Mouse (Mus musculus) forebrain, embryonic 13.5 days (tissue): Measurements from ENCODE around the gene Kcnc3. TPM values are rescaled to one million over a fixed set of nuclear protein-coding genes. Genes with fewer than 3 reads are reported as not detected.

Experiments used
- ATAC-seq: fragments of 200-750 bp; cut with Nextera tagmentation; 2 replicates; pipeline ENCODE4 v1.8.0; 2017
- H3K27ac ChIP-seq: fragments of 300-500 bp; sonication (generic); 2 replicates; pipeline ENCODE4 v1.5.1; 2015; ENCODE audit warnings: inconsistent platforms, mild to moderate bottlenecking, moderate library complexity
- H3K27me3 ChIP-seq: fragments of 300-500 bp; sonication (generic); 2 replicates; pipeline ENCODE4 v1.6.1; 2015; ENCODE audit warnings: mild to moderate bottlenecking, inconsistent platforms
- H3K36me3 ChIP-seq: fragments of 300-500 bp; sonication (generic); 2 replicates; pipeline ENCODE4 v1.6.1; 2015; ENCODE audit warnings: mild to moderate bottlenecking, inconsistent platforms; ENCODE audit not compliant: poor library complexity, severe bottlenecking
- H3K4me1 ChIP-seq: fragments of 300-500 bp; sonication (generic); 2 replicates; pipeline ENCODE4 v1.6.1; 2015; ENCODE audit warnings: inconsistent platforms
- H3K4me2 ChIP-seq: fragments of 300-500 bp; sonication (generic); 2 replicates; pipeline ENCODE4 v1.6.1; 2015; ENCODE audit warnings: inconsistent platforms, mild to moderate bottlenecking, moderate library complexity
- H3K4me3 ChIP-seq: fragments of 300-500 bp; sonication (generic); 2 replicates; pipeline ENCODE4 v1.5.1; 2015; ENCODE audit warnings: mild to moderate bottlenecking, inconsistent platforms
- H3K9ac ChIP-seq: fragments of 300-500 bp; sonication (generic); 2 replicates; pipeline ENCODE4 v1.6.1; 2015; ENCODE audit warnings: mild to moderate bottlenecking, inconsistent platforms
- H3K9me3 ChIP-seq: fragments of 300-500 bp; sonication (generic); replicated peaks from 2 replicates; pipeline ENCODE4 v1.6.1; 2016; ENCODE audit warnings: inconsistent platforms
- WGBS: fragments of 180-500 bp; shearing (Covaris S2); methylation state at CpG from one replicate; pipeline ENCODE4 v1.1.7; 2015; 5-methylcytosine and 5-hydroxymethylcytosine counted together
- polyA plus RNA-seq: library from polyadenylated mRNA; unstranded; fragments of >200 nt; fragmentation: Nextera tagmentation; extraction: Ambion mirVana; gene quantifications from 2 replicates; pipeline ENCODE4 v1.2.1, GENCODE M21; 2015

Gene Kcnc3
- polyA plus RNA-seq, 1 experiment from 2014 or later = 2.4 TPM

DNA sequence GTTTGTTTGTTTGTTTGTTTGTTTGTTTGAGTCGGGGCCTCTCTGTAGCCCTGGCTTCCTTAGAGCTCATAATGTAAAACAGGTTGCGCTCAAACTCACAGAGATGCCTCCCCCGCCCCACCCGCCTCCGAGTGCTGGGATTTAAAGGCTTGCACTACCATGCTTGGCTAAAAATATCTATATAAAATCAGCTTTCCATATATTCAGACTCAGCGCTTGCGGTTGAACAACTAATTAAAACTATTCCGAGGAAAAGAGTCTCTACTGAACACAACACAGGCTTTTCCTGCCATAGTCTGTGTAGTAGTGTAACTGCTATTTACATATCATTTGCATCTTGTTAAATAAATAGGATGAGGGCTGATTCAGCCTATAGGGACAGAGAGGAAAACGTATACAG, 46.2 kb downstream of the Kcnc3 start:
- Histone ChIP-seq H3K9me3 (no peaks in the 10 kb centered on the region), H3K4me2 (no peak overlapping the region), H3K4me1 (peaks cover 7% of the 10 kb centered on the region; the same call in 1 of the 2 replicates), H3K27ac (no peak overlapping the region), H3K27me3 (peaks cover 56% of the 10 kb centered on the region), H3K36me3 (no peaks in the 10 kb centered on the region), H3K9ac (no peak overlapping the region), H3K4me3 (no peak overlapping the region)
- no peak for ATAC-seq
- 84% methylated on average over 9 of the region's 9 CpGs for WGBS

DNA sequence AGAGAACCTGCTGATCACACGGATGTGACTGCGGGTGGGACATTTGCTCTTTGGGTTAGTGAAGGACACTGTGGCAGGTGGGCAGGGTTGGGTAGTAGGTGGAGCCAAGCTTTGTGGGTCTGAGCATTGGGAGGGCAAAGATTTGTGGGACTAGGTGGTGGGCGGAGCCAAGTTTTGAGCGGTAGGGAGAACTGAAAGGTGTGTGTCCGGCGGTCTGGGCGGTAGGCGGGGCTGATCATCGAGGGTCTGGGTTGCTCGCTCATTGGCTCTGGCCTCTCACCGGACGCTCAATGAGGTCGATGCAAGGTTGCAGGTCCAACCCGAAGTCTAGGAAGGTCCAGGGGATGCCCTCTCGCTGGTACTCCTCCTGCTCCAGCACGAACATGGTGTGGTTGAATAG, 48.2 kb downstream of the Kcnc3 start:
- ATAC-seq = no peak
- H3K9ac ChIP-seq = no peak overlapping the region
- no peaks in the 10 kb centered on the region for H3K36me3 ChIP-seq
- H3K27ac ChIP-seq = no peak overlapping the region
- H3K4me3 ChIP-seq = peak overlapping the region; percentile 9; the same call in 1 of the 2 replicates
- WGBS = 2% methylated on average over 16 of the region's 16 CpGs
- H3K27me3 ChIP-seq = peaks cover 68% of the 10 kb centered on the region
- H3K4me1 ChIP-seq = peaks cover 7% of the 10 kb centered on the region; the same call in 1 of the 2 replicates
- H3K9me3 ChIP-seq = no peaks in the 10 kb centered on the region
- peak overlapping the region; percentile 33 for H3K4me2 ChIP-seq

DNA sequence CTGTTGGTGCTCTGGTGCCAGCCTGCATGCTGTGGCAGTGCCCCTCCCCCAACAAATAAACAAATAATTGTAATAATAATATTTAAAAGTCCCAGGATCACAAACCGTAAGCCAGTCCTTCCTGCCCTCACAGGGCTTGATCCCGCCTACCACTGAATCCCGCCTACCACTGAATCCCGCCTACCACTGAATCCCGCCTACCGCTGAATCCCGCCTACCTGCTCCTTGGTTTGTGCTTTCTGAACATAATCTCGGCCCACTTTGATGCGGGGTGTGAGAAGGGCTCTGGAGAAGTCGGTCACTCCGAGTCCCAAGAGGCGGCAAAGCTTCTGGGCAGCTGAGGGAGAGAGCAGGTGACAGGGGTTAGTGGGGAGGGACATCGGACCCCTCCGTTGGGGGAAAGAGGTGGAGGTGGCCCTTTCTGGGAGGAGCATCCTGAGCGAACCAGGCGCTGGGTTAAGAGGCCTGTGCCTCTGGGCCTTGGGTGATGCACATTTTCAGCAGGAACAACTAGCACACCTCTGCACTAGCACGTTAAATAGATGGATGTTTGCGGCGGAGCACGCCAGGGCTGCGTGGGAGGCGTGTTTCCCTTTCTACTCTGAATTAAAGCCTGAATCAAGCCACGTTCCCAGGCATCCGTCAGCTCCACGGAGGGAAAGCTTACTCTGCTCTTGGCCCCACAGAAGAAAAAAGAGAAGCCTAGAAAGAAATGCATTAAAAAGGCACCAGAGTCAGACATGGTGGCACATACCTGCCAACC, 50.6 kb downstream of the Kcnc3 start:
- no peak for ATAC-seq
- Histone ChIP-seq H3K4me1 (peaks cover 11% of the 10 kb centered on the region; the same call in 1 of the 2 replicates), H3K4me2 (peak overlapping the region; percentile 30), H3K9ac (no peak overlapping the region), H3K4me3 (no peak overlapping the region), H3K9me3 (no peaks in the 10 kb centered on the region), H3K27ac (no peak overlapping the region), H3K27me3 (peaks cover 77% of the 10 kb centered on the region), H3K36me3 (no peaks in the 10 kb centered on the region)
- WGBS = 18% methylated on average over 25 of the region's 25 CpGs

DNA sequence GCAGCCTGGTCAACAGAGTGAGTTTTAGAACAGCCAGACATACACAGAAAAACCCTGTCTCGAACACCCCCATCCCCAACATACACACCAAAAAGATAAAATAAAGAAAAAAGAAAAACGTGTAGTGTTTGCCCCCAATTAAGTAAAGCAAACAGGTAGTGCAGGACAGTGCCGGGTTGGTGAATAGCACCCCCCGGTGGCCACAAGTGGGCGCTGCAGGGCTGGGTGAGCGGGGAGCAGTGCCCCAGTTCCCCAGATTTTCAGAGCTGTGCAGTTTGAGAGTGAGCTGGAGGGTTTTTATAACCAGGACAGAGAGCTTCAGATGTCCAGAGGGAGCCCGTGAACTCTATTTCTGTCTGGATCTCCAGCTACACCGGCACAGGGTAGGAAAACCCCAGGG, 51.4 kb downstream of the Kcnc3 start:
- Histone ChIP-seq H3K4me2 (no peak overlapping the region), H3K4me3 (no peak overlapping the region), H3K36me3 (no peaks in the 10 kb centered on the region), H3K9ac (no peak overlapping the region), H3K27me3 (peaks cover 78% of the 10 kb centered on the region), H3K9me3 (no peaks in the 10 kb centered on the region), H3K27ac (no peak overlapping the region), H3K4me1 (peaks cover 13% of the 10 kb centered on the region; the same call in 1 of the 2 replicates)
- no peak for ATAC-seq
- 34% methylated on average over 8 of the region's 8 CpGs for WGBS

DNA sequence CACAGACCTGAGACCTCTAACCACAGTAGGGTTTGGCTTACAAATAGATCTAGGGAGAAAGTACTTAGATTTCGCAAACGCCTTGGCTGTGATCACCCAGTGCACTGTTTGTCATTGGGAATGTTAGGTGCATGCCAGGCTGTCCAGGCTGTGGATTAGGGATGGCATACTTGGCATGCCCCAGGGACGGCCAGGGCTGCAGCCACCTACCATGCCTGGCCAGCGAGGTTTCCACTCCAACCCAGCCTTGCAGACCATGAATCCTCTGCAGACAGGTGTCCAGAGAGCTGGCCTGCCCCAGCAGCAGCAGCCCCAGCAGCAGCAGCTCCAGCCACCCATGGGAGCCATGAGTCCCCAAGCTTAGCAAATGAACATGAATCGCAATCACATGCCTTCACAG, 54.8 kb downstream of the Kcnc3 start:
- no peak overlapping the region for H3K9ac ChIP-seq
- 80% methylated on average over 5 of the region's 5 CpGs for WGBS
- H3K27ac ChIP-seq = no peak overlapping the region
- H3K27me3 ChIP-seq = peaks cover 62% of the 10 kb centered on the region
- H3K4me1 ChIP-seq = 0 out of 2 replicates have a peak, but pooled peaks cover 6% of the 10 kb centered on the region
- no peaks in the 10 kb centered on the region for H3K36me3 ChIP-seq
- H3K4me2 ChIP-seq = no peak overlapping the region
- H3K9me3 ChIP-seq = no peaks in the 10 kb centered on the region
- ATAC-seq = no peak
- H3K4me3 ChIP-seq = no peak overlapping the region

DNA sequence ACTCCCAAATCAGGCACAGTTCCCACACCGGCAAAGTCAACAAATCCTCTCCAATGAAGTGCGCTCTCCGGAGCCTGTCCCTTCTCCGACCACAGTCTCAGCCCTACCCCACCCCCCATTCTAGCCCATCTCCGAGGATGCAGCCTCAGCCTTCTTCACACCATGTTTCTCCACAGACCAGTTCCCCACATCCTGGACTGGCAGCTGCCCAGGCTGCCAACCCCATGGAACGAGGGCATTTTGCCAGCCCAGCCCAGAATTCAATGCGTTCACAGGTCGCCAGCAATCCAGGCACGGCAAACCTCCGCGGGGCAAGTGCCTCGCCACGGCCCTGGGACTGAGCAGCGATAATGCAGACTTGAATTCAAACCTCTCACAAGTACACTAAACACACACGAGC, 55.5 kb downstream of the Kcnc3 start:
- H3K4me2 ChIP-seq = peak overlapping the region; percentile 33

DNA sequence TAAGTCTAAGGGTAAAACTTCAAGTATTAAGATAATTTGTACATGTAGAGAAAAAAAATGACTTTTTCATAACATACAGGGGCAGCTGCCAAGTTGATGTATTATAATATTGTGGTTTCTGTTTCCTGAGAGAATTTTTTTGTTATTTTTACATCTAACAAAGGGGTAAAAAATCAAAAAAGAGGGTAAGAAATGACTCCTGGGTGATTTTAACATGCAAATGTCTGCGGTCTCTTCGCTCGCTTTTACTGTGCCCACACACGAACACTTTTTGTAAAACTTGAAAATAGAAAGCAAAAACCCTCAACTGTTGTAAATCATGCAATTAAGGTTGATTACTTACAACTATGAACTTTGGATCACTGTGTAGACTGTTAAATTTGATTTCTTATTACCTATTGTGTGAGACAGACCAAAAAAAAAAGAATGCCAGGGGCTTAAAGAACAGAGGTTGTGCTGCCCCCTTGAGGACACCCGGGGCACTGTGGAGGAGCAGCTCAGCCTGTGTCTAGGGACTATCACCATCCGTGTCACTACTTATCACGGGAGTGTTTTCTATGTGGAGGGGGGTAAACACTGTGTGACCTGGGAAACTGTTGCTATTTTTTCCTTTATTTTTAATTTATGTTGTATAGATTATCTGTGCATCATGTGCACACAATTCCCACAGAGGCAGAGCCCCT, 56.7 kb downstream of the Kcnc3 start:
- H3K27ac ChIP-seq = 0 out of 2 replicates have a peak overlapping the region, but pooled peaks have one; percentile 31
- no peaks in the 10 kb centered on the region for H3K36me3 ChIP-seq
- 51% methylated on average over 7 of the region's 7 CpGs for WGBS

More for the DNA sequence above, 55.5 kb downstream of the Kcnc3 start:
- H3K36me3 ChIP-seq = no peaks in the 10 kb centered on the region
- WGBS = 20% methylated on average over 15 of the region's 15 CpGs
- H3K9ac ChIP-seq = no peak overlapping the region
- H3K4me3 ChIP-seq = no peak overlapping the region
- 0 out of 2 replicates have a peak, but pooled peaks cover 6% of the 10 kb centered on the region for H3K4me1 ChIP-seq
- no peaks in the 10 kb centered on the region for H3K9me3 ChIP-seq
- no peak for ATAC-seq
- H3K27ac ChIP-seq = no peak overlapping the region
- H3K27me3 ChIP-seq = peaks cover 55% of the 10 kb centered on the region

DNA sequence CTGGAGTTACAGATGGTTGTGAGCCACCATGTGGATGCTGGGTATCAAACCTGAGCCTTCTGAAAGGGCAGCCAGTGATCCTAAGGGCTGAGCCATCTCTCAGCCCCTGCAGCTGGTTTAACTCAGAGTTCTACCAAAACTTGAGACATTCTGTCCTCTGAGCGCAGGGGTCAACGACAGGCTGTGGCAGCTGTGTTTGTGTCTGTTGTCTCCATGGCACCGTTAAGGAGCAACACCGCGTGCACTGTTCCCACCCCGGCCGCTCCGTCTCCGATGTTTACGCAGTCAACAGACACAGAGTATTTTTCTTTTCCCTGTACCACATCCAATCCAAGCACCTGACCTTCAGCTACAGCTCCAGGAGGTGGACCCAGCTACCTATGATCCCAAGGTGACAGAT, 57.3 kb downstream of the Kcnc3 start:
- Histone ChIP-seq H3K9ac (no peak overlapping the region), H3K36me3 (no peaks in the 10 kb centered on the region), H3K4me2 (no peak overlapping the region), H3K27me3 (peaks cover 42% of the 10 kb centered on the region), H3K27ac (0 out of 2 replicates have a peak overlapping the region, but pooled peaks have one; percentile 31), H3K4me1 (0 out of 2 replicates have a peak, but pooled peaks cover 6% of the 10 kb centered on the region), H3K4me3 (no peak overlapping the region), H3K9me3 (no peaks in the 10 kb centered on the region)
- ATAC-seq = no peak
- WGBS = 76% methylated on average over 10 of the region's 10 CpGs

More for the DNA sequence above, 56.7 kb downstream of the Kcnc3 start:
- Histone ChIP-seq H3K4me1 (0 out of 2 replicates have a peak, but pooled peaks cover 6% of the 10 kb centered on the region), H3K9me3 (no peaks in the 10 kb centered on the region), H3K9ac (no peak overlapping the region), H3K4me2 (no peak overlapping the region), H3K27me3 (peaks cover 43% of the 10 kb centered on the region), H3K4me3 (no peak overlapping the region)
- no peak for ATAC-seq

DNA sequence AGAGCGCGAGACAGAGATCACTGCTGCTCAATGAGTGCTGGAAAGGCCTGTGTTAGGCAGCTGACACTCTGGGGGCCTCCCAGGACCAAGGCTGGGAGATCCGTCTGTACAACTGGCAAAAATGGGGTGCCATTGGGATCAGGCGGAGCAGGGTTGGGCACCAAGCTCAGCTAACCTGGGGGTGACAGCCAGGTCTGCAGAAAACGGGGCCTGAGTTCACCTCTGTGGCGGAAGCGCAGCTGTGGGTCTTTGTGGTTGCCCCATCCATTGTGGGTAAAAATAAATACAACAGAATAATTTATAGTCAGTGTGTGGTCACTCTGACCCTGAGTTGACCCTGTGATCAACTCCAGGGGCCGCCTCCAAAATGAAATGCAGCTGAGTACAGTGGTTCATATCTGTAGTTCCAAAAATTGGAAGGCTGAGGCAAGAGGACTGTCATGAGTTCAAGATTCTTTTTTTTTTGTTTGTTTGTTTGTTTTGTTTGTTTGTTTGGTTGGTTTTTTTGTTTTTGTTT, 58.7 kb downstream of the Kcnc3 start:
- no peak overlapping the region for H3K4me3 ChIP-seq
- H3K27me3 ChIP-seq = peaks cover 32% of the 10 kb centered on the region
- no peak overlapping the region for H3K4me2 ChIP-seq
- no peak overlapping the region for H3K27ac ChIP-seq
- ATAC-seq = no peak
- H3K4me1 ChIP-seq = 0 out of 2 replicates have a peak, but pooled peaks cover 6% of the 10 kb centered on the region
- H3K9me3 ChIP-seq = no peaks in the 10 kb centered on the region
- no peak overlapping the region for H3K9ac ChIP-seq
- WGBS = 79% methylated on average over 8 of the region's 8 CpGs
- no peaks in the 10 kb centered on the region for H3K36me3 ChIP-seq

DNA sequence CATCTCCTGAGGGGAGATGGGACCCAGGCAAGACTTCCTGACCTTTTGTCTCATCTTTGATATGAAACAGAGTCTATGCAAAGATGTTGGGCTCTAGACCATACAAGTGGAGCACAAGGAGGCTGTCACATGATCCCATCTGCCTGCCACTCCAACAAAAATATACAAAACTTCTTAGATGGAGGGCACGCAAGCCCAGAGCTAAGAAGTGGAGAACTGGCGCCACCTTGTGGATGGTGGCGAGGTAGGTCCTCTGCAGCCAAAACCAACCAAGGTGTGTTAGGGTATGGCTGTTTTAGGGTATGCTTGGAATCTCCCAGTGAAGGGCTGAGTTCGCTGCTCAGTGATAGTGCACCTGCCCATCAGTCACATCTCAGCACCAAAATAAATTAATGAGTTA, 59.5 kb downstream of the Kcnc3 start:
- H3K4me2 ChIP-seq = no peak overlapping the region
- no peaks in the 10 kb centered on the region for H3K9me3 ChIP-seq
- 0 out of 2 replicates have a peak, but pooled peaks cover 6% of the 10 kb centered on the region for H3K4me1 ChIP-seq
- no peak overlapping the region for H3K27ac ChIP-seq
- ATAC-seq = 0 out of 2 replicates have a peak, but pooled peaks have one; percentile 33
- WGBS = 13% methylated on average over 4 of the region's 4 CpGs
- no peak overlapping the region for H3K9ac ChIP-seq
- H3K27me3 ChIP-seq = peaks cover 24% of the 10 kb centered on the region
- H3K36me3 ChIP-seq = no peaks in the 10 kb centered on the region
- H3K4me3 ChIP-seq = no peak overlapping the region

DNA sequence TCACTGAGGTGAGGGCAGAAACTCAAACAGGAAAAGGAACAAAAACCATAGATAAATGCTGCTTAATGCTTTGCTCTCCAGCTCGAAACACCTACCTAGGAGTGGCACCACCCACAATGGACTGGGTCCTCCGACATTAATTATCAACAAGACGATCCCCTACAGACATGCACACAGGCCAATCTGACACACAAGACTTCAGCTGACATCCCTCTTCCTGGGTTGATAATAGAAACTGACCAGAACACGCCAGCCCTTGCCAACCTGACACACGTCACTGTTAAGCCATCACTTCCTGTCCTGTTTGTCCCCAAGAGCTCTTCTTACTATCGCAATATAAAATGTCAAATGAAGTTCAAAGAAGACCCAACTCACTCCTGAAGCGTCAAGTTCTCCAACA, 61.0 kb downstream of the Kcnc3 start:
- no peak for ATAC-seq
- WGBS = 75% methylated on average over 7 of the region's 7 CpGs
- Histone ChIP-seq H3K27ac (no peak overlapping the region), H3K4me1 (no peaks in the 10 kb centered on the region), H3K9ac (no peak overlapping the region), H3K27me3 (peaks cover 13% of the 10 kb centered on the region; the same call in 1 of the 2 replicates), H3K36me3 (no peaks in the 10 kb centered on the region), H3K4me3 (no peak overlapping the region), H3K9me3 (no peaks in the 10 kb centered on the region), H3K4me2 (no peak overlapping the region)

DNA sequence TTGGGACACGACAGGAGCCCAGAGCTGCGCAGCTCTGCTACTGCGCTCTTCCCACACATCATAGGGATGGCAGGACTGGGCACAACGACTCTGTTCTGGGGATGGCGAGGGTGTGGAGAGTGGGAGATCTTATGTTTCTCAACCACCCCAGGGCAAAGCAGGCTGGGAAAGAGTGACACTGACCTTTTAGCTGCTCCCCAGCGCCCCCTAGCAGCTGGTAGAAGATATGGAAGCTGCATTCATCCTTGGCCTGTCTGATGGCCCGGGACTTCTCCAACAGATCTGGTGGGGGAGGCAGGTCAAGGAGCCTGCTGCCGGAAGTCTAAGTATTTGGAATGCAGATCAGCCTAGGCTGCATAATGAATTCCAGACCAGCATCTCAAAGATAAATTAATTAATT, 63.3 kb downstream of the Kcnc3 start:
- Histone ChIP-seq H3K9me3 (no peaks in the 10 kb centered on the region), H3K9ac (no peak overlapping the region), H3K4me3 (no peak overlapping the region), H3K36me3 (no peaks in the 10 kb centered on the region), H3K4me2 (no peak overlapping the region), H3K27me3 (peaks cover 4% of the 10 kb centered on the region; the same call in 1 of the 2 replicates), H3K27ac (no peak overlapping the region), H3K4me1 (no peaks in the 10 kb centered on the region)
- no peak for ATAC-seq
- 45% methylated on average over 8 of the region's 8 CpGs for WGBS
